Mouse (Mus musculus) liver, embryonic 14.5 days (tissue): Measurements from ENCODE around the gene Kera. TPM values are rescaled to one million over a fixed set of nuclear protein-coding genes. Genes with fewer than 3 reads are reported as not detected.

Source experiments
- ATAC-seq: fragments of 200-750 bp; cut with Nextera tagmentation; 2 replicates; pipeline ENCODE4 v1.8.0; 2017; ENCODE audit warnings: moderate number of reproducible peaks, mild to moderate bottlenecking, moderate library complexity; ENCODE audit not compliant: insufficient read depth
- DNase-seq, 3 experiments: peaks; one replicate each; pipeline ENCODE4 v3.0.0-alpha.2; 2012 to 2013; ENCODE audit warnings: low read depth in 3 of 3, low spot score in 3 of 3
- H3K27ac ChIP-seq: fragments of 300-500 bp; sonication (generic); 2 replicates; pipeline ENCODE4 v1.5.1; 2014; ENCODE audit warnings: moderate library complexity, mild to moderate bottlenecking, control low read depth, inconsistent platforms
- H3K27me3 ChIP-seq: fragments of 300-500 bp; sonication (generic); 2 replicates; pipeline ENCODE4 v1.6.1; 2014; ENCODE audit warnings: mild to moderate bottlenecking, low read length, moderate library complexity; ENCODE audit not compliant: control insufficient read depth, insufficient read depth
- H3K36me3 ChIP-seq: fragments of 300-500 bp; sonication (generic); replicated peaks from 2 replicates; pipeline ENCODE4 v1.6.1; 2014; ENCODE audit warnings: low read depth; ENCODE audit not compliant: control insufficient read depth, insufficient read depth
- H3K4me1 ChIP-seq, 2 experiments: fragments of 200-500 bp in 1 of 2; fragments of 300-500 bp in 1 of 2; sonication (generic) in 1 of 2; replicated peaks; 2 replicates each; pipeline ENCODE4 v1.6.1; 2012 to 2014; ENCODE audit warnings: antibody characterized with exemption in 1 of 2, inconsistent platforms in 1 of 2, low read length in 1 of 2; ENCODE audit not compliant: control insufficient read depth in 2 of 2, insufficient read depth in 2 of 2
- H3K4me2 ChIP-seq: fragments of 300-500 bp; sonication (generic); 2 replicates; pipeline ENCODE4 v1.6.1; 2014; ENCODE audit warnings: low read depth, mild to moderate bottlenecking, control low read depth, moderate library complexity
- H3K4me3 ChIP-seq, 2 experiments: fragments of 200-500 bp in 1 of 2; fragments of 300-500 bp in 1 of 2; sonication (generic) in 1 of 2; 2 replicates each; pipeline ENCODE4 v1.5.1; 2012 to 2014; ENCODE audit warnings: low read depth in 2 of 2, low read length in 2 of 2, mild to moderate bottlenecking in 2 of 2, control low read depth in 1 of 2, inconsistent platforms in 1 of 2, moderate library complexity in 1 of 2; ENCODE audit not compliant: insufficient read depth in 1 of 2
- H3K9ac ChIP-seq: fragments of 300-500 bp; sonication (generic); replicated peaks from 2 replicates; pipeline ENCODE4 v1.6.1; 2014; ENCODE audit warnings: mild to moderate bottlenecking, control low read depth, moderate library complexity
- H3K9me3 ChIP-seq: fragments of 300-500 bp; sonication (generic); 2 replicates; pipeline ENCODE4 v1.6.1; 2016; ENCODE audit warnings: low read length, mixed read lengths; ENCODE audit not compliant: control insufficient read depth
- CTCF ChIP-seq: IDR thresholded peaks from 2 replicates; pipeline ENCODE4 v1.5.1; 2016; ENCODE audit warnings: antibody characterized with exemption, low read depth, control low read depth
- EP300 ChIP-seq: IDR thresholded peaks from 2 replicates; pipeline ENCODE4 v1.6.1; 2016; ENCODE audit warnings: antibody characterized with exemption, low read depth
- WGBS: fragments of 180-500 bp; shearing (Covaris S2); extraction: QIAGEN DNeasy Blood & Tissue Kit; methylation state at CpG from one replicate; pipeline ENCODE4 v1.1.7; 2014; ENCODE audit not compliant: insufficient replicate concordance; 5-methylcytosine and 5-hydroxymethylcytosine counted together
- polyA plus RNA-seq, 2 experiments: library from polyadenylated mRNA; depleted of rRNA in 1 of 2; stranded (reverse) in 1 of 2; unstranded in 1 of 2; fragments of >200 nt; fragmentation: Nextera tagmentation in 1 of 2; extraction: Ambion mirVana in 1 of 2; gene quantifications; 2 replicates each; pipeline versions ENCODE4 v1.2.1 to v1.2.3; 2012 to 2014

Gene Kera
- polyA plus RNA-seq, 2 experiments: not detected

DNA sequence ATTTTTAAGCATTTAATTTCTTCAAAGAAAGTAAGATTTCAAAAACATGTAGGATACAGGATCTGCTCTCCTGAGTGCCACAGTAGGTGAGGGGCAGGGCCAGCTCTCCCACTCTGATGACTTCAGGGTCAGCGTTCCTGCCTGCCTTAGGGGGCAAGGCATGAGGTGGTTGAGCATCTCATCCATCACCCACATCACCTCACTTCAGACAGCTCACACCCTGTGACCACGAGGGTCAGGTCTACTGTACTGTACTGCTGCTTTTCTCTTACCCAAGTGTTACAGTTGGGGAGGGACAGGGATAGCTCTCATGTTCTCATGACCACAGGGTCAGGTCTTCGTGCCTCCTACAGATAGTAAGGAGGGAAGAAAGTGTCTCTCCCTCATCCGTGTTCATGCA is 4.9 kb upstream of the Kera start:
- WGBS: 39% methylated on average over 4 of the region's 4 CpGs
- no peak for ATAC-seq

DNA sequence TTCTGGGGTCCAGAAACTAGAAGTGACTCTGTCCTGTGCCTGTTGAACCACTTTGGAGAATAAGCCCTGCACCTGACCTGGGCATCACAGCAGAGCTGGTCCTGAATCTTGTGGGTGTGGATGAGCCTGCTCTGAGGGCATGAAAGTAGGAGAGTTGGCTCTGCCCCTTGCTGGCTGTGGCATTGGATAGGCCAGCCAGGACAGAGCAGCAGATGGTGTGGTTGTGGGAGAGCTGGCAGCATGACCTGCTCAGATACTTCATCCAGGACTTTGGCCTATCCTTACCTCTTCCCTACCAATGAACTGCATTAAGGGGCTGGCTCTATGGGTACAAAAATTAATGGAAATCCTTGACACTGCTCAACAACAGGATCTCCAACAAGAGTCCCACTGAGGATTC is 3.4 kb upstream of the Kera start:
- Histone ChIP-seq H3K9ac (no peak overlapping the region), H3K36me3 (no peaks in the 10 kb centered on the region), H3K4me2 (no peak overlapping the region), H3K9me3 (no peaks in the 10 kb centered on the region), H3K27ac (no peak overlapping the region), H3K4me1 (no peaks in the 10 kb centered on the region), H3K27me3 (no peaks in the 10 kb centered on the region), H3K4me3 (no peak overlapping the region)
- no peak for TF ChIP-seq CTCF
- no peak for TF ChIP-seq EP300
- ATAC-seq: no peak
- no peak for DNase-seq

More for the DNA sequence above, 4.9 kb upstream of the Kera start:
- no peaks in the 10 kb centered on the region for H3K36me3 ChIP-seq
- H3K4me1 ChIP-seq: no peaks in the 10 kb centered on the region
- no peaks in the 10 kb centered on the region for H3K27me3 ChIP-seq
- no peak overlapping the region for H3K4me3 ChIP-seq
- H3K9me3 ChIP-seq: no peaks in the 10 kb centered on the region
- H3K4me2 ChIP-seq: no peak overlapping the region
- H3K9ac ChIP-seq: no peak overlapping the region
- DNase-seq: no peak
- H3K27ac ChIP-seq: no peak overlapping the region
- TF ChIP-seq CTCF (no peak), EP300 (no peak)

DNA sequence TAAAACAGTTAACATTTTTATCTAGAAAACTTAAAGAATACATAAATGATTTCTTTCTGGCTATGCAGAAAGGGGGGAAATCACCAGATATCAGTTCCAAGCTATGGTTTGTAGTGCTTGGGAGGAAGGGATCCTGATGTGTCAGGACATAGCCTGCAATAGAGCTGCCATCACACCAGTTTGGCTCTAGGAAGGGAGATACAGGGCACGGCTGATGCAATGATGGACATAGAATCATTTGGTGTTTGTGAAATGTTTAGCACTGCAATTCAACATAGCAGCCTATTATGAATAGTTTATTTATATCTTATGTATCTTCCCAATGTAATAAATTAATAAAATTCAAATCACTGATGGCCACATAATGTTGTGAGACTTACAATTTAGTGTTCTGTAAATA is 15.6 kb downstream of the Kera start:
- ATAC-seq (no peak), DNase-seq (no peak)
- H3K36me3 ChIP-seq: no peaks in the 10 kb centered on the region
- no peaks in the 10 kb centered on the region for H3K27me3 ChIP-seq
- no peak for TF ChIP-seq EP300
- TF ChIP-seq CTCF: no peak
- no peak overlapping the region for H3K4me3 ChIP-seq
- no peaks in the 10 kb centered on the region for H3K4me1 ChIP-seq
- H3K4me2 ChIP-seq: no peak overlapping the region
- 71% methylated on average over 1 of the region's 1 CpGs for whole genome bisulfite sequencing
- no peak overlapping the region for H3K9ac ChIP-seq
- no peaks in the 10 kb centered on the region for H3K9me3 ChIP-seq
- H3K27ac ChIP-seq: no peak overlapping the region

DNA sequence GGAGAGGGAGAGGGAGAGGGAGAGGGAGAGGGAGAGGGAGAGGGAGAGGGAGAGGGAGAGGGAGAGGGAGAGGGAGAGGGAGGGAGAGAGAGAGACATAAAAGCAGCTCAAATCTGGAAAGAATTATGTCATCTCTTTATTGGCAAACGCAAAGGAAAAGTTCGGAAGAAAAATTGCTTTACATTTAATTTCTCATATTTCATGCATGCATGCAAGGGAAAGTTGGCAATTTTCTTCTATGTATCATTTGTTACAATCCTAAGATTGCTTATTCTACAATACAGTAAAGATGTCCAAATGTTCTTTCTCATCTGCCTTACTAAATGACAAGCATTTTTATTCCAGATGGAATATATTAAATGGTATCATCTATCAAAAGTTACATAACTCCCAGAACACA is 17.7 kb downstream of the Kera start:
- Histone ChIP-seq H3K36me3 (no peaks in the 10 kb centered on the region), H3K9me3 (no peaks in the 10 kb centered on the region), H3K27me3 (no peaks in the 10 kb centered on the region), H3K27ac (no peak overlapping the region), H3K4me1 (no peaks in the 10 kb centered on the region), H3K4me2 (no peak overlapping the region), H3K9ac (no peak overlapping the region), H3K4me3 (no peak overlapping the region)
- ATAC-seq (no peak), DNase-seq (no peak)
- TF ChIP-seq CTCF (no peak), EP300 (no peak)
- 71% methylated on average over 2 of the region's 2 CpGs for WGBS

GRCm38 (mm10) chr10:97625116-97625515 is 18.4 kb downstream of the Kera start:
- no peak overlapping the region for H3K4me2 ChIP-seq
- no peak overlapping the region for H3K27ac ChIP-seq
- TF ChIP-seq EP300 (no peak), CTCF (no peak)
- no peaks in the 10 kb centered on the region for H3K36me3 ChIP-seq
- H3K4me3 ChIP-seq: no peak overlapping the region
- H3K27me3 ChIP-seq: no peaks in the 10 kb centered on the region
- H3K4me1 ChIP-seq: no peaks in the 10 kb centered on the region
- ATAC-seq (no peak), DNase-seq (no peak)
- H3K9me3 ChIP-seq: no peaks in the 10 kb centered on the region
- H3K9ac ChIP-seq: no peak overlapping the region
- 44% methylated on average over 4 of the region's 4 CpGs for WGBS
